25 mouse cellular contexts compared by ENCODE assay signal in the genomic region with DNA sequence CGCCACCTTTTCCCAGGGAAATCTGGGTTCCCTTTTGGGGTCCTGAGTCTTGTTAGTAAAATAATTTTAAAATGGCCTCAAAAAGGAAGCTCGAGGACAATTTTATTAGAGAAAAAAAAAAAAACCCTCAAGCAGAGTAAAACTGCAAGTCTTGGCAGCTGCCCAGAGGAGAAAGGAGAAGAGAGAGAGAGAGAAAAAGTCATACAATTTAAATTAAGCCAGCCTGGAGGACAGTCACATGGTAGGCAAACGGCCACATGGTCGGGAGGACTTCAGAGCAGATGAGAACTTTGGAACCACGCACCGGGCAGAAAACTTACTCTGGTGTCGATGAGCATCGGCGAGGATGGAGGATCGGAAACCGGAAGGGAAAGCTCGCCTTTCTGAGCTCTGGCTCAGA. TPM values are rescaled to one million over a fixed set of nuclear protein-coding genes. Genes with fewer than 3 reads are reported as not detected.
DNase-seq lines count a peak whose midpoint lies in the region; ATAC-seq and TF ChIP-seq lines count a peak whose summit lies in the region.
"Had no signal": no experiment of that assay in that cellular context is flagged by ENCODE, and none has a peak within 500 bp of the region (broad histone marks: within the 10 kb centered on the region; RNA-seq: fewer than 3 reads in every experiment).

No protein-coding gene starts in this region.

- 53% methylated on average over 12 of the region's 12 CpGs for WGBS in lung, embryonic 16.5 days
- 19% methylated on average over 12 of the region's 12 CpGs for WGBS in embryonic facial prominence, embryonic 15.5 days
- WGBS in midbrain, embryonic 10.5 days, result 79% methylated on average over 12 of the region's 12 CpGs

- ATAC-seq in lung, embryonic 16.5 days (ENCODE audit: low read depth), result no peak
- no peak for ATAC-seq in embryonic facial prominence, embryonic 15.5 days (ENCODE audit: insufficient number of reproducible peaks, low FRiP score, low TSS enrichment, low read depth)
- ATAC-seq: forebrain, postnatal 0 days; midbrain, embryonic 15.5 days had no signal

- peaks cover 40% of the 10 kb centered on the region for H3K4me1 ChIP-seq in lung, embryonic 16.5 days (replicated peaks; ENCODE audit: control insufficient read depth, insufficient read depth, low read length)
- H3K4me1 ChIP-seq in ES-E14 (ENCODE audit: control insufficient read depth in 2 of 2, insufficient read depth in 2 of 2, low read length in 2 of 2, poor library complexity in 1 of 2), result peaks cover 11 to 28% of the 10 kb centered on the region in 2 experiments; a peak in 3 of 4 replicates
- H3K4me1 ChIP-seq in embryonic facial prominence, embryonic 15.5 days, result peaks cover 79% of the 10 kb centered on the region
- peaks cover 46% of the 10 kb centered on the region for H3K4me1 ChIP-seq in midbrain, embryonic 10.5 days

- H3K9me3 ChIP-seq in lung, embryonic 16.5 days (ENCODE audit: control insufficient read depth, low read length), result no peaks in the 10 kb centered on the region
- no peaks in the 10 kb centered on the region for H3K9me3 ChIP-seq in ES-E14 (ENCODE audit: control insufficient read depth, insufficient read depth, low read depth, low read length)
- H3K9me3 ChIP-seq in embryonic facial prominence, embryonic 15.5 days (replicated peaks), result no peaks in the 10 kb centered on the region
- H3K9me3 ChIP-seq in midbrain, embryonic 10.5 days (replicated peaks), result no peaks in the 10 kb centered on the region
- H3K9me3 ChIP-seq: forebrain, embryonic 10.5 days; heart, embryonic 10.5 days; hindbrain, embryonic 15.5 days; kidney, embryonic 15.5 days; limb, embryonic 13.5 days; megakaryocyte, embryonic 14.5 days; midbrain, embryonic 15.5 days; neural tube, embryonic 12.5 days had no signal

- H3K27me3 ChIP-seq in lung, embryonic 16.5 days (ENCODE audit: control insufficient read depth, insufficient read depth, low read depth, low read length), result no peaks in the 10 kb centered on the region
- H3K27me3 ChIP-seq in embryonic facial prominence, embryonic 15.5 days, result no peaks in the 10 kb centered on the region
- peaks cover 69% of the 10 kb centered on the region for H3K27me3 ChIP-seq in midbrain, embryonic 10.5 days (ENCODE audit: low read depth, poor library complexity, severe bottlenecking)
- H3K27me3 ChIP-seq: midbrain, embryonic 15.5 days had no signal

- DNase-seq in kidney, postnatal 10 days, result peak; percentile 53
- DNase-seq in kidney, adult 11 months, result no peak
- no peak for DNase-seq in lung, postnatal 36 days
- DNase-seq in ES-E14 (ENCODE audit: low read depth, low spot score), result no peak
- no peak for DNase-seq in midbrain, embryonic 10.5 days (ENCODE audit: low spot score)
- DNase-seq in cerebellum, adult 9-11 months, result no peak
- DNase-seq: adrenal gland, adult 2 months; cerebellum, adult 2 months; forebrain, postnatal 0 days; layer of hippocampus, postnatal 36 days; lung, postnatal 14 days; right cerebral cortex, postnatal 25 days; thymus, postnatal 14 days had no signal

- no peaks in the 10 kb centered on the region for H3K36me3 ChIP-seq in lung, embryonic 16.5 days (ENCODE audit: control insufficient read depth, insufficient read depth, low read length)
- H3K36me3 ChIP-seq in ES-E14 (ENCODE audit: control insufficient read depth, insufficient read depth, low read length, poor library complexity, severe bottlenecking), result 0 out of 2 replicates have a peak, but pooled peaks cover 2% of the 10 kb centered on the region
- H3K36me3 ChIP-seq in embryonic facial prominence, embryonic 15.5 days, result no peaks in the 10 kb centered on the region
- H3K36me3 ChIP-seq in midbrain, embryonic 10.5 days, result no peaks in the 10 kb centered on the region
- H3K36me3 ChIP-seq: forebrain, embryonic 10.5 days; heart, embryonic 10.5 days; hindbrain, embryonic 15.5 days; kidney, embryonic 15.5 days; limb, embryonic 13.5 days; midbrain, embryonic 15.5 days; neural tube, embryonic 12.5 days had no signal

- no peak overlapping the region for H3K27ac ChIP-seq in lung, embryonic 16.5 days (ENCODE audit: low read length)
- H3K27ac ChIP-seq in ES-E14 (ENCODE audit: insufficient read depth, low read depth, low read length, poor library complexity, severe bottlenecking), result no peak overlapping the region
- peak overlapping the region; percentile 79 for H3K27ac ChIP-seq in embryonic facial prominence, embryonic 15.5 days (replicated peaks)
- no peak overlapping the region for H3K27ac ChIP-seq in midbrain, embryonic 10.5 days (replicated peaks)
- H3K27ac ChIP-seq: hindbrain, embryonic 15.5 days; kidney, embryonic 15.5 days; liver, embryonic 14.5 days; midbrain, embryonic 15.5 days; neural tube, embryonic 12.5 days had no signal

- 0 out of 2 replicates have a peak overlapping the region, but pooled peaks have one; percentile 8 for H3K4me2 ChIP-seq in lung, embryonic 16.5 days (ENCODE audit: low read depth, low read length)
- no peak overlapping the region for H3K4me2 ChIP-seq in embryonic facial prominence, embryonic 15.5 days (replicated peaks)
- H3K4me2 ChIP-seq: hindbrain, embryonic 15.5 days; kidney, embryonic 15.5 days; limb, embryonic 13.5 days; midbrain, embryonic 15.5 days; neural tube, embryonic 12.5 days had no signal

- in situ Hi-C loops in ES-E14 (cut with MboI; ENCODE audit: low sequenced_read_pairs in 2 of 2, unreplicated experiment in 2 of 2), result no loop called here

- no peak overlapping the region for H3K9ac ChIP-seq in lung, embryonic 16.5 days (ENCODE audit: low read length)
- H3K9ac ChIP-seq in ES-E14 (ENCODE audit: insufficient read depth, low read depth, low read length, poor library complexity, severe bottlenecking), result peak overlapping the region; percentile 49; the same call in 1 of the 2 replicates
- H3K9ac ChIP-seq in embryonic facial prominence, embryonic 15.5 days, result no peak overlapping the region
- H3K9ac ChIP-seq: forebrain, postnatal 0 days; hindbrain, embryonic 15.5 days; kidney, embryonic 15.5 days; limb, embryonic 13.5 days; liver, embryonic 14.5 days; midbrain, embryonic 15.5 days; neural tube, embryonic 12.5 days had no signal

- H3K4me3 ChIP-seq in lung, embryonic 16.5 days (ENCODE audit: low read length), result no peak overlapping the region
- H3K4me3 ChIP-seq in ES-E14 (ENCODE audit: insufficient read depth in 1 of 2, low read depth in 1 of 2, low read length in 2 of 2, poor library complexity in 1 of 2, severe bottlenecking in 1 of 2), result peak overlapping the region; percentile 37 to 46; a peak in 3 of 4 replicates
- no peak overlapping the region for H3K4me3 ChIP-seq in embryonic facial prominence, embryonic 15.5 days (replicated peaks)
- no peak overlapping the region for H3K4me3 ChIP-seq in midbrain, embryonic 10.5 days
- H3K4me3 ChIP-seq: forebrain, embryonic 10.5 days; heart, embryonic 10.5 days; hindbrain, embryonic 15.5 days; kidney, embryonic 15.5 days; limb, embryonic 13.5 days; megakaryocyte, embryonic 14.5 days; midbrain, embryonic 15.5 days; neural tube, embryonic 12.5 days had no signal

TF ChIP-seq in ES-E14, 5 proteins besides CTCF, POLR2A, EP300 and RAD21:
- TF ChIP-seq CHD2 (IDR thresholded peaks at IDR 0.05; ENCODE audit: low read depth, low read length) (no peak), ZNF384 (IDR thresholded peaks at IDR 0.05; ENCODE audit: low read depth, low read length) (no peak), MAFK (IDR thresholded peaks at IDR 0.05; ENCODE audit: insufficient read depth, low read depth, low read length) (no peak), ZC3H11A (IDR thresholded peaks at IDR 0.05; ENCODE audit: borderline replicate concordance, low read depth, low read length) (no peak), HCFC1 (IDR thresholded peaks at IDR 0.05; ENCODE audit: borderline replicate concordance, insufficient read depth, low read length) (no peak)

RNA-seq across cellular contexts. Expression of gene Wnt11, which starts 37.0 kb away (rescaled TPM):
- 12.3 TPM in 2 replicates for polyA plus RNA-seq in lung, embryonic 16.5 days (2015; fragmentation: Nextera tagmentation; extraction: Ambion mirVana)
- 2.3 and 3.5 TPM in 2 replicates for total RNA-seq in ES-E14 (2012; rRNA removed)
- 23.3 and 26.7 TPM in 2 replicates for polyA plus RNA-seq in embryonic facial prominence, embryonic 15.5 days (2015; fragmentation: Nextera tagmentation; extraction: Ambion mirVana)
- polyA plus RNA-seq in midbrain, embryonic 10.5 days (2016; fragmentation: Nextera tagmentation; extraction: Ambion mirVana), result 0.62 and 0.70 TPM in 2 replicates
- total RNA-seq: hematopoietic stem cell, adult 5-6 weeks had no signal

Comparison
In these comparisons a context has a peak if more than half of its experiments do, and no peak if none do; other contexts are left out.
1. H3K4me3 ChIP-seq: peak in ES-E14 (2 of 2); none in lung, embryonic 16.5 days (single experiment), embryonic facial prominence, embryonic 15.5 days (single experiment) and midbrain, embryonic 10.5 days (single experiment).